Mouse (Mus musculus) left cerebral cortex, adult 11 months (tissue): ENCODE data around the gene Abcg1.

Source experiments
- DNase-seq: peaks from one replicate; pipeline ENCODE4 v3.0.0; 2022; ENCODE audit warnings: low spot score

Abcg1 gene

GRCm38 (mm10) chr17:31129452-31129851 lies 72.0 kb downstream of the Abcg1 start, which contains the start of gene Tff3:
Tff3 (minus strand) TSS chr17:31129646.
- DNase-seq: no peak

DNA sequence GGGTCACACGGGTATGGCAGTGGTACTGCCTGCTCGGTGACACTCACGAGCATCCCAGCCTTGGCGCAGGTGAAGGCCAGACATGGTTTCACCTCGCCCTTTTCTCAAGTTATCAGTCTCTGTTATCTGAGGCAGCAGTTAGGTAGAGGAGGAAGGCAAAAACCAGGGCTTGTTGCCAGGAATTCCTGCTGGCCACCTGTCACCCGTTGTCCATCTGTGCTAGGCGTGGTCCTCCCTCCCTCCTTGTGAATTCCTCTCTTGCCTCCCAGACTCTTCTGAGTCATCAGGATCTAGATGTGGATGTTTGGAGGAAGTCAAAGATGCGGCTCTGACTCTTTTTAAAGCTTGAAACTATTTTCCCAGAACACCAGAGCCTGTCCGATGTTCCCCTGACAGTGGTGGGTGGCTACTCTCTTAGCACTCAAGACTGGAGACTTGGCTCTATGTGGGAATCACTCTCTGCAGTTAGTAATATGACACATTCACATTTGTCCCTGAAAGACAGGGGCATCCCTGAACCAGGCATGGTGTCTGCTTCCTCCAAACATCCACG lies 73.9 kb downstream of the Abcg1 start:
- no peak for DNase-seq

DNA sequence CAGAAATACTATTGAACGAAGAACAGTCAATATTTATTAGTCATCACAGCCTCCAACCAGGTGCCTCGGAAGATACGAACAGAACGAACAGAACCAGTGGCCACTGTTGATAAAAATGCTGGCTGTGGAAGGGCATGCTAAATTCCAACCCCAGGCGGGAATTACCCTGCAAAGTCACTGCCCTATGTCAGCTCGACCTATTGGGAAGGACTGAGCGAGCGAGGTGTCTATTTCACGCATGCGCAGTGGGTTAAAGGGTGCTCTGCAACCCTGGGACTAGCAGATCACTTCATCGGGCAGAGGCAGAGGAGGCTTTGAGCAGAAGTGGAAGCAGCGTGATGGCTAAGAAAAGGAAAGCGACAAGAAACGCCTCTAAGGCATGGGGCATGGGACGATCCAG lies 76.3 kb downstream of the Abcg1 start:
- DNase-seq: no peak

DNA sequence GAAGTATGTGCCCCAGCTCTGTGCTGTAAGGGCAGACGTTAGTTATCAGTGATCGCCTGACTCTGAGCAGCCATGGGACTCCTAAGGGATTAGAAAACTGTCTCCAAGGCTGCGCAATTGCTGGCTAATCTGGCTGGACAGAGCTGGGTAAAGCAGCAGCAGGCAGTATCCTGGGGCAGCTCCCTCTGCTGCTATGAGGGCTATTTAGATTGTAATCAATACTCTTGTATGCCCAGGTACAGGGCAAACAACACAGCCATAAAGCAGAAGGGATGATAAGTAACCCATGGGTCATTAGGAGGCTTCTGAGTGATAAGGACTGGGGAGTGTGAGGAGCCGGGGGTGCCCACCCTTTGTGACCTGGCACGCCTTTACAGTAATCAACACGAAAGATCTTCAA lies 77.4 kb downstream of the Abcg1 start:
- no peak for DNase-seq

DNA sequence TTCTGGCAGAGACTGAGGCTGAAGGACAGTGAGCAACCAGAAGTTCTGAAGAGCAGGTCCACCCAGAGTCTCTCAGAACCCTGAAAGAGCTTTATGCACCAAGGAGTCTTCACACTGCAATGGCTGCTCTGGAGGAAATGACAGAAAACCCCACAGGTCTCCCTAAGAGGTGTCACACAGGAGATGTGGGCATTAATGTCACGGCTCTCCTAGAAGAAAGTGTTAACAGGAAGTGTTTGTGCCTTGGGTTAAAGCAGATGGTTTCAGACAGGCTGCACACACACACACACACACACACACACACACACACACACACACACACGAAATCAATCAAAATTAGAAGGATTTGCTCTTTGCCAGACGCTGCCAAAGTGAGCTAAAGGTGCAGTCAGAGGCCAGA lies 78.8 kb downstream of the Abcg1 start:
- DNase-seq: no peak

- no peak for DNase-seq
Measured at GRCm38 (mm10) chr17:31136821-31137220, 79.3 kb downstream of the Abcg1 start.

GRCm38 (mm10) chr17:31138398-31138797 lies 80.9 kb downstream of the Abcg1 start:
- no peak for DNase-seq

DNA sequence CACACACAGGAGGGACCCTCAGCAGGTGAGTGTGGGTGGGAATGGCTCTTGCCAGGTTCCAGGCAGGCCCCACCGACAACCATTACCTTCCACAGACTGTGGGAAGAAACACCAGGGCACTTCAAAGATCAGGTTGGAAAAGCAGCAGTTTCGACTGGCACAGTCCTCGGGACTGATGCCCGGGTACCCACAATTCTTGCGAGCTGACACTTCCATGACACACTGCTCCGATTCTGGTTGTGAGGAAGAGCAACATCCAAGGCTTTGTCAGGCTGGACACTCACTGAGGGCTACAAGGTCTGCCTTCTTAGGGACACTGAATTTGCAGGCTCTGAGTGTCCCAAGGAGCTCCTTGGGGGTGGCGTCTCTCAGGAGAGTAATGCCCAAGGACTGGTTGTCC lies 84.6 kb downstream of the Abcg1 start:
- DNase-seq: no peak

DNA sequence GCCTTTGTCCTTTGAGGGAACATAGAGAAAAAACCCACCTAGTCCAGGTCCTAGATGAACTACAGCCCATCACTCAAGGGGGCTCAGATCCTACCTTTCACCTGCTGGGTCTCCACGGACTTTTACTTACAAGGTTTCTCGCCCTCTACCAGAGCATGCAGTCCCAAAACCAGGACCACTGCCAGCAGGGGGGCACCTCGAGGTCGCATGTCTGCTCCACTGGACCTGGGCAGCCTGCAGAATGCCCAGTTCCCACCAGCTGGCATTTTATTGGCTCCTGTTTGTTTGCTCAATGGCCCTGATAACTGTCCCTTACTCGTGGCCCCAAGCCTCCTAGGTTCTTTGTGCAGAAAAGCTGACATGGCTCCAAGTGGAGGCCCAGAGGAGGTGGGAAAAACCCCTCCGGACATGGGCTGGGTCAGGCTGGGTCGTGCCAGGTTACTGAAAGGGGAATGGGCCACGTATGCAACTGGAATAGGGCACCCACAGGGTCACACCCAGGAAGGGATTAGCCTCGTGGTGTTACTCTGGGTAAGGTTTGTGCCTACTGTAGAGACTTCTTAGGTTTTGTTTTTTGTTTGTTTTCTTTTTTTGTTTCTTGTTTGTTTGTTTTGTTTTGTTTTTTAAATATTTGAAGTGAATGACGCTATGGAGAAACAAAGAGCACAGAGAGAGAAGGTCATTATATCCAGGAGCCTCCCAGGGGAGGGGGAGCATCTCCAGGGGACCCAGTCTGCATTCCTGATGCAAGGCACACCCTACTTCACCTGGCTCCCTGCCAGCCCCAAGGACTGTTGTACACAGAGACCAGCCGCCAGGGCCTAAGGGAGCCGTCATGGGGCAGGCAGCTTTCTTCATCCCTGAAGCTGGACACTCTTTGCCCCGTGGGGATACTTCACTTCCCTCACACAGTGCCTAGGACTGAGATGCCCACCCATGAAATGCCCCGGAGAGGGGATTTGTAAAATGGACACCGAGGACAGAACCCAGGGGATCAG lies 86.9 kb downstream of the Abcg1 start, which contains the start of gene Tff2:
Gene Tff2, minus strand, starts transcription at position 243 of the 998 bp plus-strand sequence.
- DNase-seq: no peak

DNA sequence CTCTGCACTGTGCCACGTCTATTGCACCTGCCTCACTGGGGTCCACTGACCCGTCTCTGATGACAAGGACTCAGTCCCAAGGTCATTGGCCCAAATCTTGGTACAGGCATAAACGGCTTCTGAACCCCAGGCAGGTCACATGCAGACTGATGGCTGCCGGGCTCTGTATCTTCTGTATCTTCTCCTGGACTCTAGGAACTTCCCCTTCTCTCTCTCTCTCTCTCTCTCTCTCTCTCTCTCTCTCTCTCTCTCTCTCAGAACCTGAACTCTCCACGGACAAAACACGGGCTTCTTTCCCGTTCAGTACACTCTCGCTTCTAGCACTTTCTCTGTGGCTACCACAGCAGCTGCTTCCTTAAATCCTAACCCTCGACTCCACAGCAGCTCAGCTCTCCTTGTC lies 88.5 kb downstream of the Abcg1 start:
- DNase-seq: no peak

- DNase-seq: no peak
Measured at GRCm38 (mm10) chr17:31152512-31152911, 95.0 kb downstream of the Abcg1 start.

DNA sequence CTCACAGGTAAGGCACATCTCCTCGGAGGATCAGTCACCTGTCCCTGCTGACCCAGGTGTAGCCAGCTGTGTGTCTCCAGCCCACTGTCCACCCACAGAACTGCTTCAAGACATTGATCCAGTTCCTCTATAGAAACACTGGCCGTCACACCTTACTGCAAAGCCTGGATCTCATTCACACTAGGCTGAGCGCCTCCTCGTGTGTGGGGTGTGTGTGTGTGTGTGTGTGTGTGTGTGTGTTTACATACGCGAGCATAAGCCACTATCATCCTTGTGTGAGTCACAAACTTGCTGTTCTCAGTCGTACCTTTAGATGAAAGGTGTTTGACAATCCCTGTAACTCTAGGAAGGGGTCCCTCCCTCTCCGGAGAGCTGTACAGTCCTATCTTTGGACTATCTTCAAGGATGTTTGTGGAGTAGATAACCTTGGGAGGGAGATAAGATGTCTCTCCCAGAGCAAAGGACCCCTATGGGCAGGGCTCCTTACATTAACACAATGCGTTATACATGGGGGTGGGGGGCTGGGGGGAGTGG lies 95.6 kb downstream of the Abcg1 start:
- DNase-seq: no peak

DNA sequence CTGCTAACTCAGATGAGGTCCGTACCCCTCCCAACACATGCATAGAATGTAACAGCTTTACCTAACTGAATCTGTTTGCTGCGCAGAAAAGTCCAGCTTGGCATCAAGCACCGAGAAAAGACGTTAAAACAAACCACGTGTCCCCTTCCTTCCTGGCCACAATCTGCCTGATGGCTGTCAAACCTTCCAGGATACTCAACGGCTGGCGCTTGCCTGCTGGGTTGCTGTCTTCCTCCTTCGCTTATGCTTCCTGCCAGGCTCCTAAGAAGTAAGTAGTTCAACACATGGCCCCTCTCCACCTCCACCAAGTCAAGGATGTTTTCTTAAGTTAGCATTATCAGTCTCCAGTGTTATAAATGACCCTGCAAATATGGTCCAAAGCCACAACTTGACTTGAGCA lies 96.3 kb downstream of the Abcg1 start:
- DNase-seq: no peak

DNA sequence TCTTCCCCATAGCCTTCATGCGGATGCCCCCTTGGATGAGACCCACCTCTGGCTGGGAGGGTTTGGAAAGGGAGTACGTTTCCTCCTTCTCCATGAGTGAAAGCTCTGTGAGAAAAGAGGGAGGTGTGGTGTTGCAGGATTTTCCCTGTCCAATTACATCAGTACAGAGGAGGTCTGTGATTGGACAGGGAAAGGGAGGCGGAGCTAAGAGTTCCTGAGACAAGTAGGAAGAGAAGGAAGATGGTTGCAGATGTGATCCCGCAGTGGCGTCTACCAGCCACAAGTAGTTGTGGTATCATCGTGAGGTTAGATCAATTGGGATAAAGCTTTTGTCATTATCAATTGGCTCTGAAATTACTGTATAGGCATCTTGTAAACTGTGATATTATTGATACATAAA lies 100.4 kb downstream of the Abcg1 start:
- DNase-seq: no peak

DNA sequence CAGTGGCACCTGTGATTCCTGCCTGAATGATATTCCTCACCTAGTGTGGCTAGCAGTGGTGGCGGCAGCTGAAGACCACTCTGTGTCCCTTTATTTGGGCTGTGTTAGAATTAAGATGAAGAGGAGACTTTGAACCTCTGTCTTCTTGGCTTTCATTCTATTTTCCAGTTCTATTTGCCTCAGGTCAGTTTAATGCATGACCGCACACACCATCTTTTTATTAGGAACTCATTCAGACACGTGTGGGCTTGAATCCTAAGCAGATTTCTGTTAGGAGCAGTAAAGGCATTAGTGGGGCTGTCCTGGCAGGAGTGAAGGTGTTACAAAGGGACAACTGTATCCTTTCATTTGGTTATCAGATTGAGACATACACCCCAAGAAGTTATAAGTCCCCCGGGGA lies 102.8 kb downstream of the Abcg1 start:
- DNase-seq: no peak

GRCm38 (mm10) chr17:31162607-31163006 lies 105.1 kb downstream of the Abcg1 start:
- no peak for DNase-seq

DNA sequence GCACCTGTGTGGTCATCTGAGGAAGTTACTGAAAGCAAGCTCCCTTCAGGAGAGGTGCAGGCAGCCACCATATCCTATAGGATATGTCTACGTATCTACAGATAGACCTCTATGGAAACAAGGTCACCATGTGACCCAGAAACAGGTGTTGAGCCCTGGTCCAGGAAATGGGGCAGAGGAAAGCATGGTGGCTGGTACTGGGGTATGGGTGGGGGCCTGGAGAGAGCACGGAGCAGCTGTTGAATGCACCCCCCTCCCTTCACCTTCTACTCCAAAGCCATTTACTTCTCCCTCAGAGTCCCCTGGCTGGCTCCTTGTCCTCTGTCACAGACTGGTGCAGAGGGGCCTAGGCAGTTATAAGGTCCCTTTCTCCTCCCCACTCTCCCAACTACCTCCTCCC lies 106.3 kb downstream of the Abcg1 start:
- no peak for DNase-seq

GRCm38 (mm10) chr17:31165127-31165526 lies 107.7 kb downstream of the Abcg1 start, which contains the start of gene Tff1:
Tff1 (minus strand) TSS chr17:31165277.
- no peak for DNase-seq
